Mouse (Mus musculus): ENCODE results near the gene Igfbp2. TPM values are rescaled to one million over a fixed set of nuclear protein-coding genes. Genes with fewer than 3 reads are reported as not detected.

The Igfbp2 gene
- polyA plus RNA-seq, 1 experiment from 2014 or later, result 473 TPM

DNA sequence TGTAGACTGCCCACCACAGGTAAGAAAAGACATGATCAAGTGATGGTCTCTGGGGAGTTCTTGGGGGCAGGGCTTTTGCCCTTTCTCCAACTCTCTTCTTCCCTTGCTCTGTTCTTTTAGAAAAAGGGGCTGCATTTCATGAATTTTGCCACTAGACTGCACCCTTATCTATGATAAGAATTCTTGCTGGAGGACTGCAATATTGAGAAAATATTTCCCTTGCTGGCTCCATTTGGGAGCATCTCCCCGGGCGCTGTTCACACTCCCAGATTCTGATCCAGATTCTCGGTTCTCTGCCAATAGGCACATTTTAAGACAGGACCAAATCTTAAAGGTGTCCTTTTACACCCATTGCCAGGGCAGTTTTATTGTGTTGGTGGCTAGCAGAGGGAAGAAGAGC lies 51.8 kb downstream of the Igfbp2 start:
- Histone ChIP-seq H3K4me1 (replicated peaks; ENCODE audit: control insufficient read depth, insufficient read depth, low read length) (peaks cover 40% of the 10 kb centered on the region), H3K36me3 (replicated peaks; ENCODE audit: control insufficient read depth, insufficient read depth) (no peaks in the 10 kb centered on the region), H3K4me2 (replicated peaks) (0 out of 2 replicates have a peak overlapping the region, but pooled peaks have one; percentile 96), H3K4me3 (replicated peaks; ENCODE audit: low read length) (no peak overlapping the region), H3K9me3 (ENCODE audit: control insufficient read depth, low read length) (no peaks in the 10 kb centered on the region), H3K27ac (no peak overlapping the region), H3K9ac (no peak overlapping the region), H3K27me3 (ENCODE audit: control insufficient read depth, insufficient read depth, low read length) (peaks cover 33% of the 10 kb centered on the region; the same call in 1 of the 2 replicates)
- ATAC-seq (ENCODE audit: low FRiP score) (no peak), DNase-seq (ENCODE audit: low spot score) (peak; percentile 70)
- 50% methylated on average over 3 of the region's 3 CpGs for WGBS

GRCm38 (mm10) chr1:72877892-72878291 lies 53.6 kb downstream of the Igfbp2 start:
- ATAC-seq (ENCODE audit: low FRiP score) (no peak), DNase-seq (ENCODE audit: low spot score) (peak; percentile 72)
- Histone ChIP-seq H3K4me1 (replicated peaks; ENCODE audit: control insufficient read depth, insufficient read depth, low read length) (peaks cover 34% of the 10 kb centered on the region), H3K27me3 (ENCODE audit: control insufficient read depth, insufficient read depth, low read length) (peaks cover 28% of the 10 kb centered on the region; the same call in 1 of the 2 replicates), H3K9ac (no peak overlapping the region), H3K27ac (no peak overlapping the region), H3K4me3 (replicated peaks; ENCODE audit: low read length) (no peak overlapping the region), H3K4me2 (replicated peaks) (peak overlapping the region; percentile 45), H3K9me3 (ENCODE audit: control insufficient read depth, low read length) (no peaks in the 10 kb centered on the region), H3K36me3 (replicated peaks; ENCODE audit: control insufficient read depth, insufficient read depth) (no peaks in the 10 kb centered on the region)
- 0% methylated on average over 3 of the region's 3 CpGs for WGBS

DNA sequence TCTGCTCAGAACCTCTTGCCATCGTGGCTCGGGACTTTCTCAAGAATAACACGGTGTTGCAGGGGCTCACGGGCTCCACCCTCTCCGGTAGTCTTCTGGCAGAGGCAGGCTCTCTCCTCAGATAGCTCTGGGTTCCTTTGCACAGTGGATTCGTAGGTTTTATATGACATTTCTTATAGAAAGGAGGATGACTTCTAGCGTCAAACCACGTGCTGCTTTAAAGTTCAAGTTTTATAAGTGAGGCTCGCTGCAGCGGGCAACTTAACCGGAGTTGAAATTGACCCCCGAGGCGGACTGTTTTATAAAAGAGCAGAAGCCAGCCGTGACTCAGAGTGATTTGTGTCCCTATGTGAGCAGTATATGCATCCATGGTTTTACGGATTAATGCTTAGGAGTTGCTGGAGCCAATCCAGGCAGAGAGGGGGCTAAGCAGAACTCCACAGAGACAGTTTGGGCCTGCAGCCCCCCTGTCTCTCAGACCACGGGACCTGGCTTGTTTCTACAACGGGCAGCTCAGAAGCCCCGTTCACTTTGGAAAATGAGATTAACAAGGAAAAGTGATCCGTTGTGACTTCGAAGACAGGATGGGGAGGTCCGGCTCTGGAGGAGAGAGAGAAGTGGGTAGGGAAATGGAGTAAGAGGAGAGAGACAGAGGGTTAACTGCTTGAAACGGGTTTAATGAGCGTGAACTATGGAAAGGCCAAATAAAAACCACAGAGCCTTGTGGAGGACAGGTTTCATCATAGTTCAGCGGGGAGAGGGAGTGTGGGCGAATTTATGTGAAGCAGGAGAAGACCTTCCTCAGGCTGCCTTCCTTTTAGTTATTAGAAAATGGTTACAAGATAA lies 54.4 kb downstream of the Igfbp2 start:
- Histone ChIP-seq H3K4me1 (replicated peaks; ENCODE audit: control insufficient read depth, insufficient read depth, low read length) (peaks cover 29% of the 10 kb centered on the region), H3K36me3 (replicated peaks; ENCODE audit: control insufficient read depth, insufficient read depth) (no peaks in the 10 kb centered on the region), H3K4me2 (replicated peaks) (peak overlapping the region; percentile 45), H3K9ac (no peak overlapping the region), H3K4me3 (replicated peaks; ENCODE audit: low read length) (no peak overlapping the region), H3K9me3 (ENCODE audit: control insufficient read depth, low read length) (no peaks in the 10 kb centered on the region), H3K27ac (no peak overlapping the region), H3K27me3 (ENCODE audit: control insufficient read depth, insufficient read depth, low read length) (peaks cover 20% of the 10 kb centered on the region; the same call in 1 of the 2 replicates)
- ATAC-seq (ENCODE audit: low FRiP score), result no peak
- DNase-seq (ENCODE audit: low spot score), result no peak
- 64% methylated on average over 25 of the region's 25 CpGs for WGBS

DNA sequence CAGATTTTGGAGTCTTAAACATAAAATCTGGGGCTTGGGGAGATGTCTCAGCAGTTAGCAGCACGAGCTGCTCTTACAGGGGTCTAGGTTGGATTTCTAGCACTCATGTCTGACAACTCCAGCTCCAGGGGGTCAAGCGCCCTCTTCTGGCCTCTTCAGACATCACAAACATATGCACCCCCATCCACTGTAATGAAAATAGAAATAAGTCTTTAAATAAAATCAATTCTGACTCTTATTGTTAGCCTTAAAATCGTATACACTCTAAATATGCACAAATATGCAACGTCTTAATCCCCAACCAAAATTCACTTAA lies 55.0 kb downstream of the Igfbp2 start:
- peaks cover 14% of the 10 kb centered on the region; the same call in 1 of the 2 replicates for H3K27me3 ChIP-seq (ENCODE audit: control insufficient read depth, insufficient read depth, low read length)
- ATAC-seq (ENCODE audit: low FRiP score) (no peak), DNase-seq (ENCODE audit: low spot score) (no peak)
- H3K36me3 ChIP-seq (replicated peaks; ENCODE audit: control insufficient read depth, insufficient read depth), result no peaks in the 10 kb centered on the region
- H3K27ac ChIP-seq, result no peak overlapping the region
- 57% methylated on average over 4 of the region's 4 CpGs for WGBS
- H3K4me2 ChIP-seq (replicated peaks), result no peak overlapping the region
- H3K9ac ChIP-seq, result no peak overlapping the region
- H3K4me3 ChIP-seq (replicated peaks; ENCODE audit: low read length), result no peak overlapping the region
- peaks cover 24% of the 10 kb centered on the region for H3K4me1 ChIP-seq (replicated peaks; ENCODE audit: control insufficient read depth, insufficient read depth, low read length)
- H3K9me3 ChIP-seq (ENCODE audit: control insufficient read depth, low read length), result no peaks in the 10 kb centered on the region

DNA sequence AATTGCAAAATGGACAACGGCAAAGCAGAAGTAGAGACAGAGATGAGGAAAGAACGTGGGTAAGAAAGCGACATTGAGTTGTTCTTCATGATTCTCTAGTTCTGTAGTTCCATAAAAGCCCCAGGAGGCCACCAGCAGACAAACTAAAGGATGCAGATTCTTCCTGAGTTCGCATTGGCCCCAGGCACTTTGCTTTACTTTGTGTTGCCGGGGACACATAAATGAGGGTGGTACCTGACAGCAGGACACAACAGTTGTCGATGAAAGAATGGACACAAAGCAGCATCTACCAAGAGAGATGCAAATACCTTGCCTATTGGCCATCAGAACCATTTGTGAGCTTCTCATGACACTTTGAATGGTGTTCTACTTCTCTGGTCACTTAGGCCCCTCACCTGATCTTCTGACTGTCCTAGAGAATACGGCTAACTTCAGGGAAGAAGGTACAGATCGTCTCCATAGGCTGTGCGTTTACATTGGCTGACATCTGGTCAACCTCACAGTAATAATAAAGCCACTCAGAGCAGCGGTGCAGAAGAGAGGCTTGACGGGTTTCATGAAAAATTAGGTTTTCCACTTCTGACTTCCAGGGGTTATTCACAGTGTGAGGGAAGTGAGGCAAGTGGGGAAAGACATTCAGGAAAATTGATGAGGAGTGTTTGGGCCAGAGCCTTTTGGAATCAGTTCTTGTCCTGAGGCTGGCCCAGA lies 61.0 kb downstream of the Igfbp2 start:
- H3K36me3 ChIP-seq (replicated peaks; ENCODE audit: control insufficient read depth, insufficient read depth), result no peaks in the 10 kb centered on the region
- no peak for DNase-seq (ENCODE audit: low spot score)
- no peaks in the 10 kb centered on the region for H3K4me1 ChIP-seq (replicated peaks; ENCODE audit: control insufficient read depth, insufficient read depth, low read length)
- WGBS, result 90% methylated on average over 11 of the region's 11 CpGs
- H3K9ac ChIP-seq, result no peak overlapping the region
- H3K9me3 ChIP-seq (ENCODE audit: control insufficient read depth, low read length), result no peaks in the 10 kb centered on the region
- no peak overlapping the region for H3K4me2 ChIP-seq (replicated peaks)
- ATAC-seq (ENCODE audit: low FRiP score), result no peak
- no peak overlapping the region for H3K27ac ChIP-seq
- H3K4me3 ChIP-seq (replicated peaks; ENCODE audit: low read length), result no peak overlapping the region
- no peaks in the 10 kb centered on the region for H3K27me3 ChIP-seq (ENCODE audit: control insufficient read depth, insufficient read depth, low read length)

- Histone ChIP-seq H3K4me2 (replicated peaks) (no peak overlapping the region), H3K27me3 (ENCODE audit: control insufficient read depth, insufficient read depth, low read length) (no peaks in the 10 kb centered on the region), H3K36me3 (replicated peaks; ENCODE audit: control insufficient read depth, insufficient read depth) (no peaks in the 10 kb centered on the region), H3K9ac (no peak overlapping the region), H3K4me3 (replicated peaks; ENCODE audit: low read length) (no peak overlapping the region), H3K9me3 (ENCODE audit: control insufficient read depth, low read length) (no peaks in the 10 kb centered on the region), H3K27ac (no peak overlapping the region), H3K4me1 (replicated peaks; ENCODE audit: control insufficient read depth, insufficient read depth, low read length) (no peaks in the 10 kb centered on the region)
- ATAC-seq (ENCODE audit: low FRiP score) (no peak), DNase-seq (ENCODE audit: low spot score) (no peak)
- WGBS, result 86% methylated on average over 7 of the region's 7 CpGs
These were observed 61.5 kb downstream of the Igfbp2 start for GRCm38 (mm10) chr1:72885819-72886169.

DNA sequence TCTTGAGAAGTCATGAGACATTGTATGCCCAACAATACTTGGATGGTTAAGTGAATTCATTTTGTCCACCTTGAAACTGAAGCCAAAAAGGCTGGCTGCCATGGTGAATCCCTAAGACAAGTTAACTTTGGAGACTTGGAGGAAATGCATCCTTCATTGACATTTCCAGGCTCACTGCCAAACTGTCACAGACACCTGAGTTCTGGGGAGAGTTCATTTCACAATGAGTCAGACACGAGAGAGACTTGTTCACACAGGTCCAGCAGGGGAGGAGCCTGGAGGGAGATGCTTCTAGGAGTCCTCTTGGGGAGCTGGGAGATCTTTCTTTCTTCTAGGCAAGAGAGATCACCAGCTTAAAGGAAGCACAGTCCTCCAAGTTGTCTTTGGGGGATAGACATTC lies 63.6 kb downstream of the Igfbp2 start:
- Histone ChIP-seq H3K9me3 (ENCODE audit: control insufficient read depth, low read length) (no peaks in the 10 kb centered on the region), H3K4me2 (replicated peaks) (no peak overlapping the region), H3K27ac (no peak overlapping the region), H3K27me3 (ENCODE audit: control insufficient read depth, insufficient read depth, low read length) (no peaks in the 10 kb centered on the region), H3K36me3 (replicated peaks; ENCODE audit: control insufficient read depth, insufficient read depth) (no peaks in the 10 kb centered on the region), H3K4me3 (replicated peaks; ENCODE audit: low read length) (no peak overlapping the region), H3K9ac (no peak overlapping the region), H3K4me1 (replicated peaks; ENCODE audit: control insufficient read depth, insufficient read depth, low read length) (no peaks in the 10 kb centered on the region)
- ATAC-seq (ENCODE audit: low FRiP score) (no peak), DNase-seq (ENCODE audit: low spot score) (no peak)
- 55% methylated on average over 1 of the region's 1 CpGs for WGBS

DNA sequence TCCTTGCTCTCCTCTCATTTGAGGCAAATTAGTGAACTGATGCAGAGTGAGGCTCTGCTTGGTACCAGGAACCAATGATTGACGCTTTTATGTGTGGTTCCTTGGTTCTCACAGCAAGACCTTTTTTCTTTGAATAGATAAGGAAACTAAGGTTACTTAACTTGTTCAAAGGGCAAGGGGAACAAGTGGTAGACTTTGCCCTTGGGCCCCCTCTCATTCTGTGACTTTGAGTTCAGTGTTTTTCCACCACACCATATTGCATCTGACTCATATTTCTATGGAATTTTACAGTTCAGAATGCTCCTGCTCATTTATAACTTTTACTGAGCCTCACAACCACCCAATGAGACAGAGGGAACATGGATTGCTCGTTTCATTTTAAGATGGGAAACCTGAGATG lies 71.5 kb downstream of the Igfbp2 start:
- Histone ChIP-seq H3K27ac (no peak overlapping the region), H3K9ac (no peak overlapping the region), H3K27me3 (ENCODE audit: control insufficient read depth, insufficient read depth, low read length) (no peaks in the 10 kb centered on the region), H3K4me1 (replicated peaks; ENCODE audit: control insufficient read depth, insufficient read depth, low read length) (no peaks in the 10 kb centered on the region), H3K36me3 (replicated peaks; ENCODE audit: control insufficient read depth, insufficient read depth) (no peaks in the 10 kb centered on the region), H3K4me2 (replicated peaks) (no peak overlapping the region), H3K9me3 (ENCODE audit: control insufficient read depth, low read length) (no peaks in the 10 kb centered on the region), H3K4me3 (replicated peaks; ENCODE audit: low read length) (no peak overlapping the region)
- no peak for ATAC-seq (ENCODE audit: low FRiP score)
- 68% methylated on average over 2 of the region's 2 CpGs for WGBS
- DNase-seq (ENCODE audit: low spot score), result no peak

Measured in hindbrain, embryonic 14.5 days (tissue).